Mouse (Mus musculus) urinary bladder, postnatal 4 days (tissue): Measurements from ENCODE around the gene Gm13271.
"Not testable (repeated sequence)": the region's sequence is repeated elsewhere in the genome, so short reads cannot be mapped to it uniquely, and the experiment has no call there.

Source experiments
- DNase-seq, 2 experiments: peaks; one replicate each; pipeline ENCODE4 v3.0.0; 2021 to 2022; ENCODE audit warnings: low spot score in 2 of 2

Gm13271 gene

DNA sequence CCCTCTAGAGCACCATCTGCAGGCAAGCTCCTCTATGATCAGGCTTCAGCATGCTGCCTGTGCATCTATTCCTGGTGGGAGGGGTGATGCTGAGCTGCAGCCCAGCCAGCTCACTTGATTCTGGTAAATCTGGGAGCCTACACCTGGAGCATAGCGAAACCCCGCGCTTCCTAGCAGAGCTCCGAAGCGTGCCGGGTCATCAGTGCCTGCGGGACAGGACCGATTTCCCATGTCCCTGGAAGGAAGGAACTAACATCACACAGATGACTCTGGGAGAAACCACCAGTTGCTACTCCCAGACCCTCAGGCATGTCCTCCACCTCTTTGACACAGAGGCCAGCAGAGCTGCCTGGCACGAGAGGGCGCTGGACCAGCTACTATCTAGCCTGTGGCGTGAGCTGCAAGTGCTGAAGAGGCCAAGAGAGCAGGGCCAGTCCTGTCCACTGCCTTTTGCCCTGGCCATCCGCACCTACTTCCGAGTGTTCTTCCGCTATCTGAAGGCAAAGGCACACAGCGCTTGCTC lies at the start of gene Gm13271:
Gene Gm13271 (plus strand): TSS at position 51 of the 523 bp plus-strand sequence.
- peak; percentile 79 to 90 for DNase-seq

DNA sequence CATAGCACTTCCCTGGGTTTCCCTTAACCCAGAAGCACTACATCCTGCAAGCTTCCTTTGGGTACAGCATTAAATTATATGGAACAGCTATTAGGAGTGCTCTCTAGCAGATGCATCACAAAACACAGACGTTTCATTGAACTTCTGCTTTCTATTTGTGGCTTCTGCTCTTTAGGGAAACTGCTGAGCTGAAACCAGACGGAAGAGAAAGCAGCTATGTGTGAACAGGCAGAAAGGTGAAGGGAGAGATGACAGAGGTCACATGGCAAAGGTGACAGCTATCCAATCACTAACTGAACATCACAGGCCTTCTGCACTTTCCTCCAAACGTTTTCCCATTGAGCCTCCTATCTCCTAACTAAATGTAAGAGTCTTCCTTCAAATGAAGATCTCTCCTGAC lies 48.7 kb upstream of the Gm13271 start:
- no peak for DNase-seq

DNA sequence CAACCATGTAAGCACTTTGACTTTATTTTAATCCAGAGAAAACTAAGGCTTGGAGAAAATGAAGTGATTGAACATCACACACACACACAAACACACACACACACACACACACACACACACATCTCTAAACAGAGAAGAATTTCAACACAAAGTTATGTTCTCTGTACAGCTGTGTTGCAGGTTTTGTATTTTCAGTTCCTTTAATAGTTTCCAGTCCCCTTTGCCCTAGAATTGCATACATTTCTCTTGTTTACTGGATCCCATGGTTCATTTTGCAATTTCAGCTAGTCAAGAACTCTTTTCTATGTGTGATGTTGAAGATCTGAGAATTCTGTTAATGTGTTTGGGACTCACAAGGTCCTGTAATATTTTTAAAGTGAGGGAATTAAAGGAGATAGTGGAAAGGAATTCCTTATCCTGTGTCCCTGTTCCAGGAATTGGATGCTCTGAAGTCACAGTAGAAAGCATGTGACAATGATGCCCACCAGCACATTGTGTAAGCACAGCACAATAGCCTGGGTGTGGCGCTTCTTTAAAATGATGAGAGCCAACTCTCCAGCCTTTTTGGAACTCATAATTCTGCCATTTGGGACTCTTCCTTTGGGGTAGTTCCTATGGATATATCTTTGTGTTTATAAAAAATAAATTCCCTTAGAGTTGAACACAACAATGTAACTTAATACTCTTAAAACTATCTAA lies 47.4 kb upstream of the Gm13271 start:
- DNase-seq, result no peak

DNA sequence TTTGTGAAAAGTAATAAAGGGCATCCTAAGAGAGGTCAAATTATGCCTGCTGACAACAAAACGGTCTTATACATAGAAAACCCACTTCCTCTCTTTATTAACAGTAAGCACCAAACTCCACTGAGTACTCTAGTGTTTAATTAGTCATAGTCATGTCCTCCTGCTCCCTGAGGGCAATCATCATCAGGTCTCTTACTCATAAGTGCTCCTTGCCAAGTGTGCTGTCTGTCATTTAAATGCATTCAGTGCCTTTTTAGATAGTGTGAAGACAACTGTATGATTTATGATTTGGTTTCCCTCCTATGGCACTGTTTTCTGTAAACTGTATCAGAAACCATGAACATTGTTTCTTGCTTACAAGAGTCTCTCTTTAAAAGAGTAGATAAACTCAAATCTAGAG lies 40.4 kb upstream of the Gm13271 start:
- DNase-seq, result no peak

DNA sequence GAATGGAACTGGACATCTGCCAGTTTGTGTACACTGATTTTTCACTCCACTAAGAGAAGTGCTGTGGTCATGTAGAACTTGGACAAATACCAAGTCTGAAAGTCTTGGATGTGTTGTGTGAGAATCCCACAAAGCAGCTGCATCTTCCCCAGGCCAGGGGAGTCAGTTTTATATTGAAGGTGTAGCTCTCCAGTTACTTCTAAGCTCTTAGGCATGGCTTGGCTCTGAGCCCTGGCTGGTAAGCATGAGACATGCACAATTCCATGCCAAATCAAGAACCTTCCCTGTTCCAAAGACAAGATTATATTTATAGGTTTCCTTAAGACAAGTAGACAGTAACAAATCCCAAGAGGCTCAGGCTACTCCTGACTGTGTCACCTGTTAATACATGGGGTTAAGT lies 39.6 kb upstream of the Gm13271 start:
- no peak for DNase-seq

DNA sequence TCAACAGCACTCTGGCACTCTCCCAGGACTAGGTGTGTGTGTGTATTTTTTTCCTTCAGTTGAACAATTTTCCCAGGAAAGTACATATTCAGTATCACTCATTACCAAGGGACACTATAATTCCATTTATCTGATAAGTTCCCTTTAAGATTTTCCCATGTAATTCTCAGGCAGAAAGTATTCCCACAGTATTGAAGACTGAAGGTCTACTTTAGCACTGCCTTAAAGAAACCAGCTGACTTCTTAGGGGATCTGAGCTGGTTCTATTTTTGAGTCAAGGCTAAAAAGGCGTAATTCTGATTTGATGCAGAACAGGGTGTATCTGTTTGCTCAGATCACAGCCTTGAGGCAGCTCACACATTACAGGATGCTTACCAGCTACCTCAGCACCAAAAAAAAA lies 36.0 kb upstream of the Gm13271 start:
- no peak for DNase-seq

DNA sequence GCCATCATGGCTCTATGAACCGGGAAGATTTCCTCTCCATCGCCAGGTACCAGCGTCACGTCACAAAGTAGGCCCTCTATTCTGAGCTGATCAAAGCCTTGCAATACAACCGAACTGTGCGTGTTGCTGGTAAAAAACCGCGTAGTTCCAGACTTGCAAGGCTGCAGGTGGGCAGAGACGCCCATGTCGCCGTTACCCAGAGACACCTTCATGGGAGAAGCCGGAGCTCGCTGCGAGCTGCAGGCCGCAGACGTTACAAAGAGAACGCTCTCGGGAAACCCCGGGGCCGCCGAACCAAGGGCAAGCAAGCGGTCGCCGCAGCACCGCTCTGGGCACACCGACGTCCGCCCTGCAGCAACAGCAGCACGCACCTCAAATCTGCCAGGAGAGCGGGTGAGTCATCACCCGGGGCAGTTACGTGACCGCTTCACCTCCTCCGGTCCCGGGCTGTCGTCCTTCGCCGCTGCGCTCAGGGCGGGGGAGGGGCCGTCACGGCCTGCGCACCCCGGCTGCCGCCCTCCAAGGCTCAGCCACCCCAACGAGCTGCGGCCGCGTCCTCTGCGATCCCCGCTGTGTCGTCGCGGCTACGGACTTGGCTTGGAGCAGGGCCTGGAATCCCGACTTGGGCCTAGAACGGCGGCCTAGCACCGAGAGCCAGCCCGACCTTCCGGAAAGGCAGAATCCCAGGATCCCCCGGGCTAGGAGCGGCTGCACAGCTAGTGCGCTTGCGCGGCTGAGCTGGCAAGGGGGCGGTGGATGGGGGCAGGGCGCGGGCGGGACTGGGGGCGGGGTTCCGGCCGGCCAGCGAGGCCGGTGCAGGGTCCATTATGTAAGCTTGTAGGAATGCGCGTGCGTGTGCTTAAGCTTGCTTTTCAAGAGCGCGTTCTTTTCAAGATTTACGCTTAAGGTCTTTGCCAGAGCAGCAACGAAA lies 32.6 kb upstream of the Gm13271 start, which contains the start of the genes Gm26566 and Klhl9:
Gene Gm26566 (plus strand): TSS at position 15 of the 931 bp plus-strand sequence.
Gene Klhl9 (minus strand): TSS at position 675 of the 931 bp plus-strand sequence.
- DNase-seq, result peak; percentile 92 to 93

DNA sequence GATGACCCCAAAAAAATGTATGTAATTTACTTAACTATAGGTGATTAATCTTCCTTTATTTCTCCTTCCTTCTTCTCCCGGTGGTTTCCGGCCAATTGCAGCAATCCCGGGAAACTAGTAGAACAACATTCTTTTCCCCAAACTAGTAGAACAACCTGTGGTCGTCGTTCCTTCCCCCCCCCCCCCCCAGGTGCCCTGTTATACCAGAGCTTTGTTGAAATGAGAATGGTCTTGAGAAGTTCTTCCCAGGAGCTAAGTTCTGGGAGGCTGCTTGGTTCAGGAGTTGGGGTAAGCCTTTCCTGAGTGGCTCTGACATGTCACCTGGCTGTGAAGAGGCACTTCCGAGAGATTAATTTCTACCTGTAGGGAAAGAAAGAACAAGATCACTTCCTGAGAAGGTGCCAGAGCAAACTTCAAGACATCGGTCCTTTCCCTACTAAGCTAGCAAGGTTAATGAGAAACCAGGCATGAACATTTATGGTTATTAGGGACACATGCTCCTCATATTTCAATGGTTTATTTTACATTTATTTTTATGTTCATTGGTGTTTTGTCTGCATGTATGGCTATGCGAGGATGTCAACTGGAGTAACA lies 31.1 kb upstream of the Gm13271 start:
- DNase-seq, result no peak

DNA sequence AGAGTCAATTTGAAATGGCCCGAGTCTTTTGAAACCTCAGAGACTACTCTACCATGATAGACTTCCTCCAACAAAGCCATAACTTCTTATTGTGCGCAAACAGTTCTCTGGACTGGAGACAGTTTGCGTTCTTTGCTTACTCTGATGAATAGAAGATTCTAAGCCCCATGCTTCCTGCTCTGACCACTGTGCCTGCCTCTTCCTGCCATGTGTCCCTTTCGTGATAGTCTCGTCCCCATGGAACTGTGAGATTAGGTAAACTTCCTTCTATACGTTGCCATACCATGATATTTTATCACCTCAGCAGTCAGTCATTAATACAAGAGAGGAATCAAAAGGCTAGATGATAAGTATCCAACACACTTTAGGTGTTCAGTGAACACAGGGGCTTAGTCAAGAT lies 27.9 kb upstream of the Gm13271 start:
- no peak for DNase-seq

DNA sequence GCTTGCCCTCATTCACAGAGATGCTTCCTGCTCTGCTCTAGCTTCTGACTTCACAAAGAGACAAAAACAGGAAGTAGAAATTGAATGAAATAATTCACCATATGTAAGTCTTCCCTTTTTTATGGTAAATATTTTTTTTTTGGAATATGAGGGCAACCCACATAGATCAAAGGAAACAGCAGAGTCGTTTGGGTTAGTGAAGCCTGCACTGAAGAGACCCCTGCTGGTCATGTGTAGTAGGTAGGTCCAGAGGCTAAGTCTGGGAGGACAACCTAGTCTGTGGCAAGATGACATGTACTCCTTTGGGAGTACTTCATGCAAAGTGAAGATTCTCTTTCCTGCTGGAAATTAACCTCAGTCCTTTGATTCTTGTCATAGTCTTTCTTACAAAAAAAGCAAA lies 27.3 kb upstream of the Gm13271 start:
- DNase-seq, result no peak

DNA sequence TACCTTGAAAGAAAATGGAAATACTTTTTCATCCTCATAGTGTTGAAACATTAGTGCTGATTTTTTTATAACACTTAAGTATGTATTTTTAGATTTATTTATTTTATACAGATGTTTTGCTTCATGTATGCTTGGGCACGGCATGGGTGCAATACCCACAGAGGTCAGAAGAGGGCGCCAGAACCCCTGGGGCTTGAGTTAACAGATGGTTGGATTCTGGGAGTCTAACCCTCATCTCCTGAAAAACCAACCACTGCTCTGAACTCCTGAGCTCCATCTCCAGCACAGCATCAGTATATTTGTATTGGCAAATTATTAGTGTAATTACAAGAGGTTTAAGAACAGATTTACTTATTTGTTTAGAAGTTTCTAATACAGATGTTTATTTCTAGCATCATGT lies 16.2 kb upstream of the Gm13271 start:
- DNase-seq, result peak in 1 of 2 experiments; percentile 73

DNA sequence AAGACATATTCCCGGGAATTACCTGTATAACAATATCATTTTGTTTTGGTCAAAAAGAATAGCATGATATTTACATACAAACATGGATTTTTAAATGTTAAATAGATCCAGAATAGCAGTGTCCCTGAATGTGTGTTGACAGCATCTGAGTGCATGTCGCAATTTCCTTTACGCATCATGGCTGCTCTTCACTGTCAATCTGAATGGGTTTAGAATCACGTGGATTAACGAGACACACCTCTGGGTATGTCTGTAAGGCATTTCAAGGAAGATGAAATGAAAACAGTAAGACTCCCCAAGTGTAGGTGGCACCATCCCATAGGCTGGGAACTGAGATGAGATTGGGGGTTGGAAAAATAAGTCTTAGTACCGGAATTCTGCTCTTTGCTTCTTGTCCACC lies 15.6 kb upstream of the Gm13271 start:
- no peak for DNase-seq

DNA sequence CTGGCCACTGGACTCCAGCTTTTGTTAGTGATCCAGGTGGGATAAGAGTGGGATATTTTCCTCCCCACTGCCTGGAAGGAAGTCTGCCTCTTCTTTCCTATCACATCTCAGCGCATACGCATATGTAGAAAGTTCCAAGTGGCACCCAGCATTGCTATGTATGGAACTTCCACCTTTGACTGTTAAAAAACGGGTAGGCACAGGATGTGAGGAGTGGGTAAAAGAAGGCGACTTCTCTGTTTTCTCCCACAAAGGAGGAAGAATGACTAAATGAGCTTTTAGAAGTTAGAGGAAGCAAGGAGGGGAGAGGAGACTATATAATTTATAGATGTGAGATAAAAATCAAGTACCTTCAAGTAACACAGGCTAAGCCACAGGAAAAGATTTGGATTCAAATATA lies 13.2 kb upstream of the Gm13271 start:
- DNase-seq, result no peak

DNA sequence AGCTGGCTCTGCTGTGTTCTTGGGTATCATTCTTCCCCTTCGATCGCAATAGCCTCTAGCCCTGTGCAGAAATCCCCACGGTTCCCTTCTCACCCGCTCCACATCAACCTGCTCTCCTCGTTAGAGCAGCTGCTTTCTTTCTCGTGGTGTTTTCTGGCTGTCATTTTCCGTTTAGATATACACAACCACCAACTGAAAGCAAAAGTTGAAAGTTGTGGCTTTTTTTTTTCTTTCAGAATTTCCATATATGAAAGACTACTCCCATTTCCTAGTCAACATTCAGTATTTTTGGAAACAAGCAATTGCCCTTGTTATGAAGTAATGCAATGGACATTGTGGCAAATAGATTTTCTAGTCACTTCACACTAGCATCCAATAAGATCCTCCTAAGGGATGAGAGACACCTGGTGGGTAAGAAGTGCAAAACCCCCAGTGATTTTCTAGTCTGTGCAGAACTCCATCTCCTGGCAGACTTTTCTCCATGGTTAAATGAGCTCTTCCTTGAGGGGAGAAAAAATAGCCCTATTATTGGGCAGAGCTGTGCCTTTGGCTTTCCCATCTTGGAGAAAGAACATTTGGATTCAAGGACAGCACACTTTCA lies 11.8 kb upstream of the Gm13271 start:
- no peak for DNase-seq

DNA sequence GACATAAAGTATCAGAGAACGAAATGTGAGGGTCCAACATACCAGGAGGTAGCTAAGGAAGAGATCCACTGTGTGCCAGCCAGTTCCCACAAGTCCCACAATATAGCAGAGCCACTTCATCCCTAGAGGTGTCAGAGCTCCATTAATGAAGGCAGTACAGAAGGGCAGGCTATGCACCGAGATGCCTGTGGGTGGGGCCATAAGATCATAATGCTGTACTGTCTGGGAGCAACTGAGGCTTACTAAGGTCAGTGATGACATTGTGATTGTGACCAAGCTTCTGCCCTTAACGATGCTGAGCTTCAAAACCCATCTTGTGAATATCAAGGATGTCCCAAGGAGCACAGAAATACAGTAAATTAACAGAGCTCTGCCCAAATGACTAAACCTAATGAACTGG lies 10.5 kb upstream of the Gm13271 start:
- no peak for DNase-seq

DNA sequence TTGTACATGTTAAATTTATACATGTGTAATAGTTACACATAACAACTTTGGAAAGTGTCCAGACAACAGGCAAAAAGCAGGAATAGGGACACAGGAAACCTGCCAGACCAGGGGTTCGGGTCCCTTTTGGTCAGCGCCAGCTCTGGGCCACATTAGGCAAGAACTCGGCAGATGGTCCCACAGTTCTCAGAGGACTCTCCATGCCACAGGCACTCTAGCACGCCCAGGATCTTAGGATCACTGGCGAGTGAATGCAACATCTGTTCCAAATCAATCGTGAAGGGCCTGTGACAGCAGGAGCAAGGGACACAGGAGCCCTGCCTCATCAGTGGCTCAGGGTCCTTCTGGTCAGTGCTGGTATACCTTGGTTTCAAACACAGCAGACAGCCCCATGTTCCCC lies 4.7 kb upstream of the Gm13271 start:
- no peak for DNase-seq

DNA sequence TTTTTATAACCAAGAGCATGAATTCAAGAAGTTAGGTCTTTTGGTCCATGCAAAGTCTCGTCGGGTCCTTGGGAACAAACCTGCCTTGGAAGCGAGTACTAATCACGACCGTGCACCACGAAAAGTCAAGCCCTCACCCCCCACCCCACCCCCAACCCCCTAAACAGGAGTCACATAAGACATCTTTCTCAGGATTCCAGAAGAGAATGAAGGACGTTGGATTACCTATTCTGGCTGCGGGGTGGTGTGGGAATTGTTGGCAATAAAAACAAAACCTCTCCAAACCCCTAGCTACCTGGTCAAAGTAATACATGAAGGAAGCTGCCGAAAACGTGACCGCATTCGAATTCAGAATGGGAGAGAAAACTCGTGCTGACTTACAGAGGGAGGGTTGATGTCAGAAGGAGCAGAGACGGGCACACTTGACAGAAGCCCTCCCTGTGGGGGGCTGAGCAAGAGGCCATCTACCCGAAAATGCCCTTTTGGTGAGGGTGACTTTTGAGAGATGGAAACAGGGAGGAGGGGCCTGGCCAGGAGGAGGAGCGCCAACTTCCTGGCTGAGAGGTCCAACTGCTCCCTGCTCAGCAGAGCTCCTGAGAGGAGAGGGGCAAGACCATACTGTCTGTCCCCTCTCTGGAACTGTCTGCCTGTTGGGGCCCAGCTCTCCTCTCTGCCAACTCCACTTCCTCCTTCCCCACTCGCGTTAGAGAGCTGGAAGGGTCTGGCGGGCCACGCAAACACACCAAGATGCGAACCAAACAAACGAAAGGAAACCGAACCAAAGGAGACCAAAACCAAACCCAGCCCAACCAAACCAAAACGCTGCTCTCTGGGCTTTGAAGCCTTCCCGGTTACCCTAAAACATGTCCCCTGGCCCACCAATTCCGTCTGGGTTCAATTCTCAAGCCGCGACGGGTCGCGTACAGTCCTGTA lies 2.2 kb downstream of the Gm13271 start:
- not testable (repeated sequence) for DNase-seq

DNA sequence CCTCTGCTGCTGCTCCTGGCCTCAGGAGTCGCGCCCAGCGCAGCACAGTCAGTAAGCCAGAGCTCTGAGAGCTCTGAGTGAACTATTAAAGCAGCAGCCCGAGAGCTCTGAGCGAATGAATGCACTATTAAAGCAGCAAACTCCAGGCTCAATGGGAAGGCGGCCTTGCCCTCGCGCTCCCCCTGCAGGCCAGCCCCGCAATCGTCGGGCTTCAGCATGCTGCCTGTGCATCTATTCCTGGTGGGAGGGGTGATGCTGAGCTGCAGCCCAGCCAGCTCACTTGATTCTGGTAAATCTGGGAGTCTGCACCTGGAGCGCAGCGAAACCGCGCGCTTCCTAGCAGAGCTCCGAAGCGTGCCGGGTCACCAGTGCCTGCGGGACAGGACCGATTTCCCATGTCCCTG lies 3.0 kb downstream of the Gm13271 start:
- peak; percentile 91 to 92 for DNase-seq

DNA sequence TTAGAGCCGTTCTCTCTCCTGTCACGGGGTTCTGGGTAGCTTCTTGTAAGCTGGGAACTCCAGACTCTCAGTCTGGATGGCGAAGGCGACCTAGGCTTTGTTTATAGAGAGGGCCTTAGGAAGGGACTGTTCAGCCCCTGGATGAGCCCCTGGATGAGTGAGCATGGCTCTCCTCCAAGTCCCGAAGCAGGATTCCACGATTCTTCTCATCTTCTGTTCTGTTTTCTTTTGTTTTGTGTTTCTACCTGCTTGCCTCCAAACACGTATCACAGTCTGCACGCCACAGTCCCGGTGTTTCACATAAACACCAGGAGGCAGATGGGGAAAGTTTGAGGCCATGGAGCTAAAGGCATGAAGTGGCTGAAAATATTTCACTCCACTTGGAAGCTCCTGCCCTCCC lies 4.1 kb downstream of the Gm13271 start:
- DNase-seq, result not testable (repeated sequence)

DNA sequence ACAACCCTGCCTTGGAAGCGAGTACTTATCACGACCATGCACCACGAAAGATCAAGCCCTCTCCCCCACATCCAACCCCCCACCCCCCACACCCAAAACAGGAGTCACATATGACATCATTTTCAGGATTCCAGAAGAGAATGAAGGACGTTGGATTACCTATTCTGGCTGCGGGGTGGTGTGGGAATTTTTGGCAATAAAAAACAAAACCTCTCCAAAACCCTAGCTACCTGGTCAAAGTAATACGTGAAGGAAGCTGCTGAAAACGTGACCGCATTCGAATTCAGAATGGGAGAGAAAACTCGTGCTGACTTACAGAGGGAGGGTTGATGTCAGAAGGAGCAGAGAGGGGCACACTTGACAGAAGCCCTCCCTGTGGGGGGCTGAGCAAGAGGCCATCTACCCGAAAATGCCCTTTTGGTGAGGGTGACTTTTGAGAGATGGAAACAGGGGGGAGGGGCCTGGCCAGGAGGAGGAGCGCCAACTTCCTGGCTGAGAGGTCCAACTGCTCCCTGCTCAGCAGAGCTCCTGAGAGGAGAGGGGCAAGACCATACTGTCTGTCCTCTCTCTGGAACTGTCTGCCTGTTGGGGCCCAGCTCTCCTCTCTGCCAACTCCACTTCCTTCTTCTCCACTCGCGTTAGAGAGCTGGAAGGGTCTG lies 5.1 kb downstream of the Gm13271 start, which contains the start of gene Gm13283:
Gene Gm13283 (plus strand): TSS at position 510 of the 659 bp plus-strand sequence.
- DNase-seq, result peak; percentile 46 to 75
